Mouse (Mus musculus) forebrain, embryonic 16.5 days (tissue): Measurements from ENCODE around the gene Vps25. TPM values are rescaled to one million over a fixed set of nuclear protein-coding genes. Genes with fewer than 3 reads are reported as not detected.

Experiments used
- ATAC-seq: fragments of 200-750 bp; cut with Nextera tagmentation; 2 replicates; pipeline ENCODE4 v1.8.0; 2017; ENCODE audit warnings: mild to moderate bottlenecking, moderate library complexity
- H3K27ac ChIP-seq: fragments of 300-500 bp; sonication (generic); 2 replicates; pipeline ENCODE4 v1.5.1; 2014; ENCODE audit warnings: low read length, control low read depth
- H3K27me3 ChIP-seq: fragments of 300-500 bp; sonication (generic); replicated peaks from 2 replicates; pipeline ENCODE4 v1.6.1; 2014; ENCODE audit warnings: low read length; ENCODE audit not compliant: control insufficient read depth, insufficient read depth
- H3K36me3 ChIP-seq: fragments of 300-500 bp; sonication (generic); 2 replicates; pipeline ENCODE4 v1.6.1; 2014; ENCODE audit not compliant: control insufficient read depth, insufficient read depth
- H3K4me1 ChIP-seq: fragments of 300-500 bp; sonication (generic); replicated peaks from 2 replicates; pipeline ENCODE4 v1.6.1; 2014; ENCODE audit warnings: low read length; ENCODE audit not compliant: control insufficient read depth, insufficient read depth
- H3K4me2 ChIP-seq: fragments of 300-500 bp; sonication (generic); 2 replicates; pipeline ENCODE4 v1.6.1; 2014; ENCODE audit warnings: mild to moderate bottlenecking, low read length, control low read depth
- H3K4me3 ChIP-seq: fragments of 300-500 bp; sonication (generic); replicated peaks from 2 replicates; pipeline ENCODE4 v1.5.1; 2014; ENCODE audit warnings: mild to moderate bottlenecking, low read length, control low read depth
- H3K9ac ChIP-seq: fragments of 300-500 bp; sonication (generic); replicated peaks from 2 replicates; pipeline ENCODE4 v1.6.1; 2014; ENCODE audit warnings: low read depth, low read length, control low read depth
- H3K9me3 ChIP-seq: fragments of 300-500 bp; sonication (generic); 2 replicates; pipeline ENCODE4 v1.6.1; 2016; ENCODE audit warnings: low read length; ENCODE audit not compliant: control insufficient read depth
- WGBS: fragments of 180-500 bp; shearing (Covaris S2); extraction: QIAGEN DNeasy Blood & Tissue Kit; methylation state at CpG from one replicate; pipeline ENCODE4 v1.1.7; 2014; 5-methylcytosine and 5-hydroxymethylcytosine counted together
- polyA plus RNA-seq: library from polyadenylated mRNA; unstranded; fragments of >200 nt; fragmentation: Nextera tagmentation; extraction: Ambion mirVana; gene quantifications from 2 replicates; pipeline ENCODE4 v1.2.1, GENCODE M21; 2015

The Vps25 gene
- polyA plus RNA-seq, 1 experiment from 2014 or later = 93.3 TPM

- ATAC-seq = peak; percentile 97
Observed at GRCm38 (mm10) chr11:101302004-101302798, 48.7 kb downstream of the Vps25 start, which contains the start of gene Becn1. Gene Becn1 (minus strand): TSS chr11:101302286.

GRCm38 (mm10) chr11:101307744-101308143 lies 54.2 kb downstream of the Vps25 start:
- no peak overlapping the region for H3K4me3 ChIP-seq
- H3K27me3 ChIP-seq = no peaks in the 10 kb centered on the region; the same call in 1 of the 2 replicates
- H3K4me1 ChIP-seq = no peaks in the 10 kb centered on the region
- no peaks in the 10 kb centered on the region for H3K36me3 ChIP-seq
- WGBS = 45% methylated on average over 5 of the region's 5 CpGs
- H3K27ac ChIP-seq = no peak overlapping the region
- H3K4me2 ChIP-seq = no peak overlapping the region
- ATAC-seq = no peak
- H3K9ac ChIP-seq = no peak overlapping the region
- no peaks in the 10 kb centered on the region for H3K9me3 ChIP-seq

More at GRCm38 (mm10) chr11:101302004-101302798, 48.7 kb downstream of the Vps25 start, which contains the start of gene Becn1:
- Histone ChIP-seq H3K36me3 (no peaks in the 10 kb centered on the region), H3K27ac (no peak within 1 kb of the TSS), H3K9me3 (no peaks in the 10 kb centered on the region), H3K27me3 (no peaks in the 10 kb centered on the region; the same call in 1 of the 2 replicates), H3K4me3 (peak within 1 kb of the TSS; percentile 96), H3K4me1 (peaks cover 14% of the 10 kb centered on the region), H3K4me2 (peak within 1 kb of the TSS; percentile 99), H3K9ac (peak within 1 kb of the TSS; percentile 83)
- WGBS = 7% methylated on average over 39 of the region's 39 CpGs

Other genes with a start within 250 kb of the Vps25 start
- 90.6 and 111 TPM in 2 replicates for gene Atp6v0a1, start 244.3 kb upstream of the Vps25 start, polyA plus RNA-seq
- 7.1 and 8.0 TPM in 2 replicates for gene Naglu, start 183.7 kb upstream of the Vps25 start, polyA plus RNA-seq
- 0.25 and 0.30 TPM in 2 replicates for gene Hsd17b1, start 175.3 kb upstream of the Vps25 start, polyA plus RNA-seq
- gene Coasy, start 171.1 kb upstream of the Vps25 start, polyA plus RNA-seq = 45.9 and 48.1 TPM in 2 replicates
- 94.6 and 102 TPM in 2 replicates for gene Mlx, start 166.4 kb upstream of the Vps25 start, polyA plus RNA-seq
- 37.3 and 43.6 TPM in 2 replicates for gene Psmc3ip, start 158.3 kb upstream of the Vps25 start, polyA plus RNA-seq
- 24.5 and 25.2 TPM in 2 replicates for gene Retreg3, start 133.8 kb upstream of the Vps25 start, polyA plus RNA-seq
- gene Tubg1, start 133.8 kb upstream of the Vps25 start, polyA plus RNA-seq = 90.7 and 93.0 TPM in 2 replicates
- 36.2 and 43.0 TPM in 2 replicates for gene Tubg2, start 97.8 kb upstream of the Vps25 start, polyA plus RNA-seq
- gene Cntnap1, start 83.2 kb upstream of the Vps25 start, polyA plus RNA-seq = 0.77 and 1.5 TPM in 2 replicates
- gene Plekhh3, start 82.4 kb upstream of the Vps25 start, polyA plus RNA-seq = 4.8 and 5.8 TPM in 2 replicates
- 0.14 TPM in 1 of 2 replicates, not detected in the other for gene Ccr10, start 78.3 kb upstream of the Vps25 start, polyA plus RNA-seq
- 24.8 and 27.0 TPM in 2 replicates for gene Ezh1, start 27.2 kb upstream of the Vps25 start, polyA plus RNA-seq
- gene Ramp2, start 7.7 kb upstream of the Vps25 start, polyA plus RNA-seq = 67.4 and 72.0 TPM in 2 replicates
- 5.8 and 6.2 TPM in 2 replicates for gene Wnk4, start 6.9 kb downstream of the Vps25 start, polyA plus RNA-seq
- gene Cntd1, start 25.3 kb downstream of the Vps25 start, polyA plus RNA-seq = 0.91 TPM in 2 replicates
- gene Coa3, start 25.4 kb downstream of the Vps25 start, polyA plus RNA-seq = 191 and 197 TPM in 2 replicates
- gene Becn1, start 48.6 kb downstream of the Vps25 start, polyA plus RNA-seq = 191 and 203 TPM in 2 replicates
- 127 and 137 TPM in 2 replicates for gene Psme3, start 62.5 kb downstream of the Vps25 start, polyA plus RNA-seq
- gene Aoc2, start 71.4 kb downstream of the Vps25 start, polyA plus RNA-seq = 1.9 and 3.2 TPM in 2 replicates
- gene Aoc3, start 76.9 kb downstream of the Vps25 start, polyA plus RNA-seq = 0.09 and 0.10 TPM in 2 replicates
- not detected in 2 replicates for gene G6pc, start 113.9 kb downstream of the Vps25 start, polyA plus RNA-seq
- gene Aarsd1, start 163.9 kb downstream of the Vps25 start, polyA plus RNA-seq = 90.1 and 99.5 TPM in 2 replicates
- 5.7 and 7.7 TPM in 2 replicates for gene Gm27029, start 171.1 kb downstream of the Vps25 start, polyA plus RNA-seq
- gene Rundc1, start 171.4 kb downstream of the Vps25 start, polyA plus RNA-seq = 32.5 TPM in 2 replicates
- gene Ptges3l, start 171.6 kb downstream of the Vps25 start, polyA plus RNA-seq = 2.0 TPM in 2 replicates
- gene Rpl27, start 188.6 kb downstream of the Vps25 start, polyA plus RNA-seq = 219 and 239 TPM in 2 replicates
- 2.2 and 2.5 TPM in 2 replicates for gene Ifi35, start 194.7 kb downstream of the Vps25 start, polyA plus RNA-seq
- 91.6 and 95.8 TPM in 2 replicates for gene Rnd2, start 211.3 kb downstream of the Vps25 start, polyA plus RNA-seq
- gene Vat1, start 212.5 kb downstream of the Vps25 start, polyA plus RNA-seq = 65.5 and 79.5 TPM in 2 replicates